Mouse (Mus musculus): ENCODE results near the gene Rasip1.

DNA sequence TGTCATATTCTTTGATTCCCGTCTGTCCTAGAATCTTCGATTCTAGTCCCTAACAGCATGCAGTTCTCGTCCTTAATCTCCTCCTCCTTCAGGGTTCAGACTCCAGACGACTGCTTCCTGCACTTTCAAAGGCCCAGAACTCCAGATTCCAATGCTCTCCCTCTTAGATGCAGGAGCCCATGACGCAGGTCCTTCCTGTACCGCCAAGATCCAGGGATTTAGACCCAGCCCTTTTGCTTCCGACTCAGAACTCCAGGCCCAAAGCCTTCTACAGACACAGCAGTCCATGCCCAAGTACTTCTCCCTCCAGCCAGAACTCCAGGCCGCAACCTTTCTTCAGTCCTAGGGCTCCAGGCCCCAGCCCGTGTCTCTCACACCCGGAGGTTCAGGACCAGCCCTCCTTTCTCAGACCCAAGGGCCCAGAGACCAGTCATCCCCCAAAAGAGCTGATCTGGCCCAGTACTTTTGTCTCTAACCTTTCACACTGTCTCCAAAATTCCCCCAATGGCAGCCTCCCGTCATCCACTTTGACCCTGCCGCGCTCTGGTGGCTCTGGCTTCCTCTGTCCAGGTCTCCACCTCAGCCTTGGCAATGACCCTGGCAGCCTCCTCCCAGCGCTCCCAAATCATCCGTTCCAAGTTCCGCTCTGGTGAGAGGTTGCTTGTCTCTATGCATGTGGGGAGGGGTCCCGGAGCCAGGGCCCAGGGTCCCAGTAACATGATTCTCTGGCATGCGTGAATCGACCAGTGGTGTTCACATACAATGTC, 13.1 kb downstream of the Rasip1 start:
- TF ChIP-seq CTCF (conservative IDR thresholded peaks at IDR 0.05; ENCODE audit: low read length) (no peak), NANOG (IDR thresholded peaks at IDR 0.05; ENCODE audit: borderline replicate concordance, low read length) (no peak)

Measured in E14TG2a.4 (cell line).